Mouse (Mus musculus): ENCODE measurements around the gene Dennd2a. TPM values are rescaled to one million over a fixed set of nuclear protein-coding genes. Genes with fewer than 3 reads are reported as not detected.
A peak's percentile ranks its signal among the peaks of the same experiment; 100 is the strongest.

Dennd2a gene
- polyA plus RNA-seq, 1 experiment from 2014 or later, result 49.3 TPM

DNA sequence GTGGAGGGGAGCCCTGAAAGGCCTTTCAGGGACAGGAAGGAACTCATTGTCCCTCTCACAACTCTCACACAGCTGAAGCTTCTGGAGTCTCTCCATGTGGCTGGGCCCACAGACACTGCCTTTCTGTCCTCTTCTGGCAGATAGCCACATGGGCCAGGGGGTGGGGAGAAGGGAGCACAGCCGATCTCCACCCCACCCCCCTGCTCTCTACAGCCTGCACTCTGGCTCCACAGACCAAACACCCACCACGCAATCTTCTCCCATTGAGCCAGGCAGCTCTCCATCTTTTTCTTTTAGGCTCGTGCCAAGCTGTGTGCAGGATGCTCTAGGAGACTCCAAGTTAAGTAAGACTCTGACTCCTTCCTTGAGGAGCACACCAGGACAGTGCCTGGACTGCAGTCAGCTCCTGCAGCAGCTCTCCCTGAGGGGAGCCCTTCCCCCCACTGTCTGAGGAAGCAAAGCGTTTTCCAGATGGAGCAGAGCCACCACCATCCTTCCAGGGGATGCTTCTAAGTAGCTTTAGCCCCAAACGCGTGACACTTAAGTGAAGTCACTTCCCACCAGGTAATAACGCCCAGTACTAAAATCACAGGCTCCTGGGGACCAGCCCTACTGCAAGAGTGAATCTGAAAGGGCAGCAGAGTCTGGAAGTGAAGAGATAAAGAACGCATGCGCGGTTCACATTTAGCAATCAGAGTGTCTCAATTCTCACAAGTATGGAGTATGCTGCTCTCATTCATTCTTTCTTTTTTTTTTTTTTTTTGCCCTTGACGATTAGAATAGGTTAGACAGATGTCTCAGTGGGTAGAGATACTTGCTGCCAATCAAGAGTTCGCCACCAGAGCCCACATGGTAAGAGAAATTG lies 28.8 kb downstream of the Dennd2a start:
- Histone ChIP-seq H3K27ac (ENCODE audit: low read depth, low read length) (peak overlapping the region; percentile 36), H3K27me3 (ENCODE audit: control insufficient read depth, insufficient read depth, low read length) (no peaks in the 10 kb centered on the region), H3K4me2 (no peak overlapping the region), H3K4me3 (ENCODE audit: low read depth, low read length) (no peak overlapping the region), H3K36me3 (ENCODE audit: control insufficient read depth, insufficient read depth, low read length) (no peaks in the 10 kb centered on the region; the same call in 1 of the 2 replicates), H3K9me3 (ENCODE audit: control insufficient read depth, low read length) (no peaks in the 10 kb centered on the region), H3K4me1 (ENCODE audit: control insufficient read depth, insufficient read depth, low read length) (peaks cover 13% of the 10 kb centered on the region), H3K9ac (ENCODE audit: low read length) (no peak overlapping the region; the same call in 1 of the 2 replicates)
- DNase-seq (ENCODE audit: low spot score, missing footprints) (no peak), ATAC-seq (ENCODE audit: low FRiP score) (peak; percentile 67)
- 46% methylated on average over 12 of the region's 12 CpGs for WGBS

- Histone ChIP-seq H3K27ac (ENCODE audit: low read depth, low read length) (no peak overlapping the region), H3K4me3 (ENCODE audit: low read depth, low read length) (no peak overlapping the region), H3K4me2 (no peak overlapping the region), H3K9me3 (ENCODE audit: control insufficient read depth, low read length) (no peaks in the 10 kb centered on the region), H3K4me1 (ENCODE audit: control insufficient read depth, insufficient read depth, low read length) (peaks cover 13% of the 10 kb centered on the region), H3K27me3 (ENCODE audit: control insufficient read depth, insufficient read depth, low read length) (no peaks in the 10 kb centered on the region), H3K36me3 (ENCODE audit: control insufficient read depth, insufficient read depth, low read length) (peaks cover 8% of the 10 kb centered on the region; the same call in 1 of the 2 replicates), H3K9ac (ENCODE audit: low read length) (no peak overlapping the region)
- 74% methylated on average over 4 of the region's 4 CpGs for WGBS
- ATAC-seq (ENCODE audit: low FRiP score) (0 out of 2 replicates have a peak, but pooled peaks have one; percentile 51), DNase-seq (ENCODE audit: low spot score, missing footprints) (no peak)
Observed at GRCm38 (mm10) chr6:39527811-39528210, 29.9 kb downstream of the Dennd2a start.

DNA sequence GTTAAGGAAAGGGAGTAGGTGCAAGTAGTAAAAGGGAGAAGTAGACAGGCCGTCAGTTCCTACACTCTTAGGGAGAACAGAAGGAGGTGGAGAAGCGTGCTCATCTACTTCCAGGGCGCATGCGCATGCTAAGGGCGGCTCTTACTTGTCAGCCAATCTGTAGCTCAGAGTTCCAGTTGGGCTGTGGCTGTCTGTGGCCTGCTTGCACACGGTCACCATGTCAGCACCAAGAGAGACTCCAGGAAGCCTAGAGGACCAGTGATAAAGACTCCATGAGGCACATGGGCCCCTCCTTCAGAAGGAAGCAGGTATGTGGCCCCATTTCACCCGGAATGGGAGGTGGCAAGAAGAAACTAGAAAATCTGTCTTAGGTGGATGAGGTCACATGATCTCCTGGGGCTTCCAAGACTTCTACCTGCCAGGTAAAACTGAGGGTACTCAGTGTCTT lies 30.3 kb downstream of the Dennd2a start:
- ATAC-seq (ENCODE audit: low FRiP score) (no peak), DNase-seq (ENCODE audit: low spot score, missing footprints) (no peak)
- no peaks in the 10 kb centered on the region for H3K9me3 ChIP-seq (ENCODE audit: control insufficient read depth, low read length)
- no peak overlapping the region for H3K9ac ChIP-seq (ENCODE audit: low read length)
- H3K4me2 ChIP-seq, result no peak overlapping the region
- peaks cover 11% of the 10 kb centered on the region; the same call in 1 of the 2 replicates for H3K36me3 ChIP-seq (ENCODE audit: control insufficient read depth, insufficient read depth, low read length)
- WGBS, result 93% methylated on average over 7 of the region's 7 CpGs
- no peaks in the 10 kb centered on the region for H3K27me3 ChIP-seq (ENCODE audit: control insufficient read depth, insufficient read depth, low read length)
- no peak overlapping the region for H3K27ac ChIP-seq (ENCODE audit: low read depth, low read length)
- no peak overlapping the region for H3K4me3 ChIP-seq (ENCODE audit: low read depth, low read length)
- peaks cover 13% of the 10 kb centered on the region for H3K4me1 ChIP-seq (ENCODE audit: control insufficient read depth, insufficient read depth, low read length)

GRCm38 (mm10) chr6:39526797-39527196 lies 30.9 kb downstream of the Dennd2a start:
- WGBS, result 91% methylated on average over 10 of the region's 10 CpGs
- DNase-seq (ENCODE audit: low spot score, missing footprints), result no peak
- ATAC-seq (ENCODE audit: low FRiP score), result no peak
- Histone ChIP-seq H3K4me1 (ENCODE audit: control insufficient read depth, insufficient read depth, low read length) (peaks cover 13% of the 10 kb centered on the region), H3K36me3 (ENCODE audit: control insufficient read depth, insufficient read depth, low read length) (peaks cover 12% of the 10 kb centered on the region), H3K4me3 (ENCODE audit: low read depth, low read length) (no peak overlapping the region), H3K4me2 (no peak overlapping the region), H3K9me3 (ENCODE audit: control insufficient read depth, low read length) (no peaks in the 10 kb centered on the region), H3K27ac (ENCODE audit: low read depth, low read length) (no peak overlapping the region), H3K27me3 (ENCODE audit: control insufficient read depth, insufficient read depth, low read length) (no peaks in the 10 kb centered on the region), H3K9ac (ENCODE audit: low read length) (no peak overlapping the region)

DNA sequence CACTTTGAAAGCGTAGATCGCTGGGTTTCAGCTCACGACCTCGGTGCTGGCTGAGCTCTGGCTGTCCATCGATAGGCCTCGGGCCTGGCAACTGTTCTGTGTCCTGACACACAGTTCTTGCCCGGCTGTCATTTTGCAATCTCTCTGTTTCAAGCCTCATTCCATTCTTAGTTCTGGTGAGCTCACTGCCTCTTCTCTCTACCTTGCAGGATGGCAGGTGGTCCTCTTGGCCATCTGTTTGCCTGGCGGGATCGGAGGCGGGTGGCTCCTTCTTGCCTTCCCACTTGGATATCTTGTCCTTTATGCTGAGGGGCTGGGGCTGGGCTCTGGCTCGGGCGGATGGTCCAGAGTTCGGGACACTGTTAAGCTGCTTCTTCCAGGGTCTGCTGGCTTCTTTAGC lies 34.5 kb downstream of the Dennd2a start:
- H3K4me3 ChIP-seq (ENCODE audit: low read depth, low read length), result no peak overlapping the region
- ATAC-seq (ENCODE audit: low FRiP score), result no peak
- peaks cover 32% of the 10 kb centered on the region for H3K36me3 ChIP-seq (ENCODE audit: control insufficient read depth, insufficient read depth, low read length)
- no peaks in the 10 kb centered on the region; the same call in 1 of the 2 replicates for H3K9me3 ChIP-seq (ENCODE audit: control insufficient read depth, low read length)
- peaks cover 4% of the 10 kb centered on the region for H3K4me1 ChIP-seq (ENCODE audit: control insufficient read depth, insufficient read depth, low read length)
- no peaks in the 10 kb centered on the region for H3K27me3 ChIP-seq (ENCODE audit: control insufficient read depth, insufficient read depth, low read length)
- H3K27ac ChIP-seq (ENCODE audit: low read depth, low read length), result no peak overlapping the region
- no peak overlapping the region for H3K9ac ChIP-seq (ENCODE audit: low read length)
- 92% methylated on average over 13 of the region's 13 CpGs for WGBS
- no peak for DNase-seq (ENCODE audit: low spot score, missing footprints)
- H3K4me2 ChIP-seq, result no peak overlapping the region

- DNase-seq (ENCODE audit: low spot score, missing footprints), result no peak
- no peak overlapping the region for H3K4me3 ChIP-seq (ENCODE audit: low read depth, low read length)
- no peak for ATAC-seq (ENCODE audit: low FRiP score)
- no peak overlapping the region for H3K27ac ChIP-seq (ENCODE audit: low read depth, low read length)
- H3K9me3 ChIP-seq (ENCODE audit: control insufficient read depth, low read length), result no peaks in the 10 kb centered on the region; the same call in 1 of the 2 replicates
- no peak overlapping the region for H3K9ac ChIP-seq (ENCODE audit: low read length)
- peaks cover 32% of the 10 kb centered on the region for H3K36me3 ChIP-seq (ENCODE audit: control insufficient read depth, insufficient read depth, low read length)
- H3K4me2 ChIP-seq, result no peak overlapping the region
- no peaks in the 10 kb centered on the region for H3K27me3 ChIP-seq (ENCODE audit: control insufficient read depth, insufficient read depth, low read length)
- 82% methylated on average over 5 of the region's 5 CpGs for WGBS
- H3K4me1 ChIP-seq (ENCODE audit: control insufficient read depth, insufficient read depth, low read length), result no peaks in the 10 kb centered on the region
Observed at GRCm38 (mm10) chr6:39522425-39522824, 35.2 kb downstream of the Dennd2a start.

DNA sequence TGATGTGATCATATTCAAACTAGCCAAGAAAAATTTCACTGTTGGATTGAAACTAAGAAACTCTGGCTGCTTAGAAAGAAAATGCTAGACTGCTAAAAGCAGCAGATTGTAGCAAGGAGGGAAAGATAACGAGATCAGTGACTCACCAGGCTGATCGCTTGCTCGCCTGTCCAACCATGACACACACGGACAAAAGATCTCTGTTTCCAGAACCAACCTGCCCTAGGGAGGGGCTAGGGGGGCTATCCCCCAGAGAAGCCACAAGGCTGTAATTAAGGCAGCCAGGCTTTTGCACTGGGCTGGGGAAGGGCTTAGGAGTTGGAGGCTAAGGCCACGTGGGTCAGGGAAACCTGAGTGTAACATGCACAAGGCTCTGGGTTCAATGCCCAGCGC lies 41.9 kb downstream of the Dennd2a start:
- ATAC-seq (ENCODE audit: low FRiP score) (peak; percentile 82), DNase-seq (ENCODE audit: low spot score, missing footprints) (no peak)
- WGBS, result 28% methylated on average over 6 of the region's 6 CpGs
- no peak overlapping the region for H3K4me3 ChIP-seq (ENCODE audit: low read depth, low read length)
- no peak overlapping the region for H3K4me2 ChIP-seq
- H3K9ac ChIP-seq (ENCODE audit: low read length), result no peak overlapping the region
- H3K27me3 ChIP-seq (ENCODE audit: control insufficient read depth, insufficient read depth, low read length), result no peaks in the 10 kb centered on the region
- H3K9me3 ChIP-seq (ENCODE audit: control insufficient read depth, low read length), result no peaks in the 10 kb centered on the region; the same call in 1 of the 2 replicates
- no peak overlapping the region for H3K27ac ChIP-seq (ENCODE audit: low read depth, low read length)
- H3K4me1 ChIP-seq (ENCODE audit: control insufficient read depth, insufficient read depth, low read length), result no peaks in the 10 kb centered on the region
- H3K36me3 ChIP-seq (ENCODE audit: control insufficient read depth, insufficient read depth, low read length), result peaks cover 17% of the 10 kb centered on the region

- Histone ChIP-seq H3K4me3 (ENCODE audit: low read depth, low read length) (no peak overlapping the region), H3K27me3 (ENCODE audit: control insufficient read depth, insufficient read depth, low read length) (no peaks in the 10 kb centered on the region), H3K4me2 (no peak overlapping the region), H3K36me3 (ENCODE audit: control insufficient read depth, insufficient read depth, low read length) (peaks cover 11% of the 10 kb centered on the region), H3K27ac (ENCODE audit: low read depth, low read length) (no peak overlapping the region), H3K9me3 (ENCODE audit: control insufficient read depth, low read length) (no peaks in the 10 kb centered on the region), H3K9ac (ENCODE audit: low read length) (no peak overlapping the region), H3K4me1 (ENCODE audit: control insufficient read depth, insufficient read depth, low read length) (no peaks in the 10 kb centered on the region)
- ATAC-seq (ENCODE audit: low FRiP score) (0 out of 2 replicates have a peak, but pooled peaks have one; percentile 30), DNase-seq (ENCODE audit: low spot score, missing footprints) (no peak)
- 62% methylated on average over 11 of the region's 11 CpGs for WGBS
Observed at GRCm38 (mm10) chr6:39515040-39515738, 42.5 kb downstream of the Dennd2a start.

- 86% methylated on average over 7 of the region's 7 CpGs for WGBS
- no peak overlapping the region for H3K27ac ChIP-seq (ENCODE audit: low read depth, low read length)
- DNase-seq (ENCODE audit: low spot score, missing footprints) (no peak), ATAC-seq (ENCODE audit: low FRiP score) (no peak)
- H3K27me3 ChIP-seq (ENCODE audit: control insufficient read depth, insufficient read depth, low read length), result no peaks in the 10 kb centered on the region
- no peak overlapping the region for H3K4me2 ChIP-seq
- H3K36me3 ChIP-seq (ENCODE audit: control insufficient read depth, insufficient read depth, low read length), result peaks cover 16% of the 10 kb centered on the region; the same call in 1 of the 2 replicates
- no peak overlapping the region for H3K9ac ChIP-seq (ENCODE audit: low read length)
- H3K4me1 ChIP-seq (ENCODE audit: control insufficient read depth, insufficient read depth, low read length), result no peaks in the 10 kb centered on the region
- H3K4me3 ChIP-seq (ENCODE audit: low read depth, low read length), result no peak overlapping the region
- no peaks in the 10 kb centered on the region for H3K9me3 ChIP-seq (ENCODE audit: control insufficient read depth, low read length)
Observed at GRCm38 (mm10) chr6:39503476-39503875, 54.2 kb downstream of the Dennd2a start.
